Mouse (Mus musculus) intestine, embryonic 14.5 days (tissue): ENCODE data around the gene Snx4. TPM values are rescaled to one million over a fixed set of nuclear protein-coding genes. Genes with fewer than 3 reads are reported as not detected.
A peak's percentile ranks its signal among the peaks of the same experiment; 100 is the strongest.

ENCODE experiments used
- ATAC-seq: fragments of 200-750 bp; cut with Nextera tagmentation; replicated peaks from 2 replicates; pipeline ENCODE4 v1.8.0; 2017; ENCODE audit warnings: low read depth, moderate number of reproducible peaks, moderate TSS enrichment, moderate library complexity; ENCODE audit not compliant: low FRiP score, low TSS enrichment
- DNase-seq: peaks from one replicate; pipeline ENCODE4 v3.0.0-alpha.2; 2018; ENCODE audit warnings: low spot score
- H3K27ac ChIP-seq: fragments of 300-500 bp; sonication (generic); 2 replicates; pipeline ENCODE4 v1.5.1; 2014; ENCODE audit warnings: low read depth, mild to moderate bottlenecking, control low read depth
- H3K27me3 ChIP-seq: fragments of 300-500 bp; sonication (generic); replicated peaks from 2 replicates; pipeline ENCODE4 v1.6.1; 2014; ENCODE audit warnings: low read length, control low read depth; ENCODE audit not compliant: control insufficient read depth, insufficient read depth
- H3K36me3 ChIP-seq: fragments of 300-500 bp; sonication (generic); 2 replicates; pipeline ENCODE4 v1.6.1; 2014; ENCODE audit warnings: low read length, control low read depth; ENCODE audit not compliant: control insufficient read depth, insufficient read depth
- H3K4me1 ChIP-seq: fragments of 300-500 bp; sonication (generic); replicated peaks from 2 replicates; pipeline ENCODE4 v1.6.1; 2014; ENCODE audit warnings: low read length, control low read depth, mixed read lengths; ENCODE audit not compliant: control insufficient read depth, insufficient read depth
- H3K4me2 ChIP-seq: fragments of 300-500 bp; sonication (generic); 2 replicates; pipeline ENCODE4 v1.6.1; 2014; ENCODE audit warnings: low read length
- H3K4me3 ChIP-seq: fragments of 300-500 bp; sonication (generic); 2 replicates; pipeline ENCODE4 v1.5.1; 2014; ENCODE audit warnings: low read depth, low read length, control low read depth, mixed read lengths
- H3K9ac ChIP-seq: fragments of 300-500 bp; sonication (generic); 2 replicates; pipeline ENCODE4 v1.6.1; 2014; ENCODE audit warnings: mild to moderate bottlenecking, low read length
- H3K9me3 ChIP-seq: fragments of 300-500 bp; sonication (generic); 2 replicates; pipeline ENCODE4 v1.6.1; 2016; ENCODE audit warnings: low read length, control low read depth; ENCODE audit not compliant: control insufficient read depth
- WGBS: fragments of 180-500 bp; shearing (Covaris S2); extraction: QIAGEN DNeasy Blood & Tissue Kit; methylation state at CpG from one replicate; pipeline ENCODE4 v1.1.7; 2014; 5-methylcytosine and 5-hydroxymethylcytosine counted together
- polyA plus RNA-seq: library from polyadenylated mRNA; unstranded; fragments of >200 nt; fragmentation: Nextera tagmentation; extraction: Ambion mirVana; gene quantifications from 2 replicates; pipeline ENCODE4 v1.2.1, GENCODE M21; 2014

Snx4 gene
- polyA plus RNA-seq, 1 experiment from 2014 or later, result 78.4 TPM

DNA sequence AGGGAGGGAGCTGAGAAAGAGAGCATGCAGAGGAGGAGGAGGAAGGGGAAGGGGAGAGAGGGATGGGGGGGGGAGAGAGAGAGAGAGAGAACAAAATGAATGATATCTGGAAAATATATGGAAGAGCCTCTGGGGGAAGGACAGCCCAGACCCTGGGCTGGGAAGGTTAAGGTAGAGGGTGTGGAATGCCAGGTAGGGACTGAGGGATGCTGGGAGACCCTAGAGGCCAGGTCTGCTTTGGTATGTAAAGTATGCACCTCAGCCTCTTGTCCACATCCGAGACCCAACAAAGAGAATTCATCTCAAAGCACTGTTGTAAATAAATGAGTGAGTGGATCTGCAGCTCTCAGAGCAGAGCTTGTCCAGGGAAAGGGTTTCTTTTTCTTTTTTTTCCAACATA lies 91.1 kb downstream of the Snx4 start:
- no peaks in the 10 kb centered on the region for H3K9me3 ChIP-seq
- H3K36me3 ChIP-seq, result no peaks in the 10 kb centered on the region
- 50% methylated on average over 1 of the region's 1 CpGs for WGBS
- ATAC-seq, result no peak
- no peak overlapping the region for H3K4me3 ChIP-seq
- no peak overlapping the region for H3K4me2 ChIP-seq
- H3K27me3 ChIP-seq, result no peaks in the 10 kb centered on the region
- no peak for DNase-seq
- no peak overlapping the region for H3K27ac ChIP-seq
- peaks cover 9% of the 10 kb centered on the region for H3K4me1 ChIP-seq
- no peak overlapping the region for H3K9ac ChIP-seq

DNA sequence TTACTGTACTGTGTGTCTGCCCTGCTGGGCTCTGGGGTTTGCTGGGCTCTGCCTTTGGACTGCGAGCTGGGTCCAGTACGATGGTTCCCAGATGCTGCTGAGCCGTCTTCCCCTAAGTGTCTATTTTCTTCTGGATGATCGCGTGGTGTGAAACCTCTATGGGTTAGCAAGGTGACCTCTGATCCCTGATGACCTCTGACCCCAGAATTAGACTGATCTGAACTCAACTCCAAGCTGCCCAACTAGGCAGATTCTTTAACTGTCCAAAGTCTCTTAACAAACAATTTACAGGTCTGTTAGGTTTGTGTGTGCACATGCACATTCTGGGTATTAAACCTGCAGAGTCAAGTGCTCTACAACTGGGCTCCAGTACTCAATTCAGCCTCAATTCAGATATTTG lies 91.9 kb downstream of the Snx4 start:
- WGBS, result 54% methylated on average over 5 of the region's 5 CpGs
- Histone ChIP-seq H3K9me3 (no peaks in the 10 kb centered on the region), H3K4me2 (no peak overlapping the region), H3K36me3 (no peaks in the 10 kb centered on the region), H3K4me1 (peaks cover 5% of the 10 kb centered on the region), H3K27me3 (no peaks in the 10 kb centered on the region), H3K9ac (no peak overlapping the region), H3K4me3 (no peak overlapping the region), H3K27ac (no peak overlapping the region)
- ATAC-seq, result no peak
- DNase-seq, result no peak

DNA sequence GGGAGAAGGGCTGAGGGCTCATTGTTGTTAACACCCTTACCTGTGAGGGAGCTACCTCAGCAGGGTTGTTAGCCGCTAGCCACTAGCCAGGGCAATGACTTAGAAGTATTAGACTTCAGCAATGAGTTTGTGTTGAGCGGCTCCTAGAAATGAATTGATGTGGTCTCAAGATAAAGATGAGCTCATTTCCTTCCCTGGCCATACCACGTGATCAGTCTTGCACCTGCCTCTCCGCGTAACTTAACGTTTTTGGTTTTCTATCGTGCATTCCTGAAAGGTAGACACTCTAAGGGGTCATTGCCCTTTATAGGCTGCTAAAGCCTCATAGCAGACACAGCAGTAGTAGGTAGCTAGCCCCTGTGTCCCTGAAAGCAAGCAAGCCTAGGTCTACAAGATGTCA lies 92.4 kb downstream of the Snx4 start:
- Histone ChIP-seq H3K4me3 (no peak overlapping the region), H3K27ac (no peak overlapping the region), H3K36me3 (no peaks in the 10 kb centered on the region), H3K9me3 (no peaks in the 10 kb centered on the region), H3K27me3 (no peaks in the 10 kb centered on the region), H3K4me1 (peaks cover 5% of the 10 kb centered on the region), H3K4me2 (no peak overlapping the region), H3K9ac (no peak overlapping the region)
- ATAC-seq, result no peak
- no peak for DNase-seq
- 83% methylated on average over 7 of the region's 7 CpGs for WGBS

DNA sequence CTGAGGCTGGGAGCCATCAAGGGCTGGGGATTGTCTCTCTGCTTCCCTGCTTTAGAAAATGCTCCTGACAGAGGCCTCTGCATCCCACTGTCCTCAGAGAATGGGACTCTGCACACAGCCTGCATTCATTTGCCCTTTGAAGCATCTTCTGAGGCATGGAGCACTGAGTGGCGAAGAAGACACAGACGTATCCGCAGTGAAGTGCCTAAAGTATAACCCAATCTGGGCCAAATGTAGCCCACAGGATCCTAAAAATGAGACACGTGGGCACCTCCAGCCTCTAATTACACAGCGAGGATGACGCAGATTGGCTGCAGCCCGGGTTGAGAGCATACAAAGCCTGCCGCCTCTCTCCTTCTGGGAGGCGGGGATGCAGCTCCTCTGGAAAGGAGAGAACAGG lies 93.1 kb downstream of the Snx4 start:
- H3K9me3 ChIP-seq, result no peaks in the 10 kb centered on the region
- H3K36me3 ChIP-seq, result no peaks in the 10 kb centered on the region
- H3K27me3 ChIP-seq, result no peaks in the 10 kb centered on the region
- peaks cover 5% of the 10 kb centered on the region for H3K4me1 ChIP-seq
- WGBS, result 52% methylated on average over 9 of the region's 9 CpGs
- H3K4me2 ChIP-seq, result no peak overlapping the region
- no peak for DNase-seq
- no peak overlapping the region for H3K9ac ChIP-seq
- no peak overlapping the region for H3K4me3 ChIP-seq
- ATAC-seq, result no peak
- H3K27ac ChIP-seq, result no peak overlapping the region; the same call in 1 of the 2 replicates

DNA sequence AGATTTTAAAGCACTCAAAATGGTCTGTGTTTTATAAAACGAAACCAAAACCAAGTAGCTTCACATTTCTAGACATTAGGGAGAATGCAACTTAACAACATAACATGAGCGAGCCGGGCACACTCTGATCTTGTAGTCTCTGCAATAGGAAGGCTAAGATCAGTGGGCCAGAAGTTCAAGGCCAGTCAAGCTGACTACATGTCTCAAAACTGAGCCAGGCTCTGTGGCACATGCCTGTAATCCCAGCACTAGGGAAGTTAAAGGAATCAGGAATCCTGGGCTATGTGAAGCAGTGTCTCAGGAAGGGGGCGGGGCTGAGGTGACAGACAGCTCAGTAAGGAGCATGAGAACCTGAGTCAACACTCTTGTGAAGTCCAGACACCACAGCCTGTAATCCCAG lies 93.6 kb downstream of the Snx4 start:
- Histone ChIP-seq H3K9me3 (no peaks in the 10 kb centered on the region), H3K27me3 (no peaks in the 10 kb centered on the region), H3K36me3 (no peaks in the 10 kb centered on the region), H3K4me3 (no peak overlapping the region), H3K27ac (no peak overlapping the region), H3K4me1 (peaks cover 5% of the 10 kb centered on the region), H3K9ac (no peak overlapping the region), H3K4me2 (no peak overlapping the region)
- DNase-seq (no peak), ATAC-seq (no peak)
- 76% methylated on average over 4 of the region's 4 CpGs for WGBS

DNA sequence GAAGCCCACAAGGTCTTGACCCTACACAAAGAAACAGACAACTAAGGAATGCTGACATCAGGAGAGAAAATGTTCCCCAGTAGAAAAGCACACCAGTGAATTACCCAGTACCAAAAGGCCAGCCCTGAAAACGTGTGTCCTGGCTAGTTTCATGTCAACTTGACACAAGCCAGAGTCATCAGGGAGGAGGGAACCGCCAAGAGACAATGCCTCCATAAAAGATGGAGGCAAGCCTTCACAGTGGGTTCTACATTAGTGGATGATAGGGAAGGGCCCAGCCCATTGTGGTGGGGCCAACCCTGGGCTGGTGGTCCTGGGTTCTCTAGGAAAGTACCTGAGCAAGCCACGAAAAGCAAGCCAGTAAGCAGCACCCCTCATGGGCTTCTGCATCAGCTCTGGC lies 95.1 kb downstream of the Snx4 start:
- peak; percentile 54 for DNase-seq
- 19% methylated on average over 3 of the region's 3 CpGs for WGBS
- H3K4me1 ChIP-seq, result peaks cover 5% of the 10 kb centered on the region
- H3K9ac ChIP-seq, result no peak overlapping the region
- H3K36me3 ChIP-seq, result no peaks in the 10 kb centered on the region
- H3K4me3 ChIP-seq, result no peak overlapping the region
- H3K27ac ChIP-seq, result peak overlapping the region; percentile 62
- ATAC-seq, result 0 out of 2 replicates have a peak, but pooled peaks have one; percentile 55
- H3K9me3 ChIP-seq, result no peaks in the 10 kb centered on the region
- no peaks in the 10 kb centered on the region for H3K27me3 ChIP-seq
- no peak overlapping the region for H3K4me2 ChIP-seq

DNA sequence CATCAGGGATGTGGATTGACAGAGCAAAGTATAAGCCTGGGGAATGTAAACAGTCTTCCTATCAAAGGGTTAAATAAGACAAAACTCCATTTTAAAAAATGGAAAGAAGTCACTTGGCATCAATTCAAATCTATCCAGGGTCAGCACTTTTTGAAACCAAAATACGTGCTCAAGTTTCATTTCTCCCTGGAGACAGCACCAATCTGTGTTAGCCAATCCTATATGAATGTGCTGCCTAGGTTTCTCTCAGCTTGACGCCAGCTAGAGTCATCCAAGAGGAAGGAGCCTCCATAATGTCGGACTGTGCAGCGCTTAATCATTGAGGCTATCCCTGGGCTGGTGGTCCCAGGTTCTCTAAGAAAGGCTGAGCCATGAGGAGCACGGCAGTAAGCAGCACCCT lies 95.9 kb downstream of the Snx4 start:
- 59% methylated on average over 5 of the region's 5 CpGs for WGBS

More for the DNA sequence above, 95.9 kb downstream of the Snx4 start:
- Histone ChIP-seq H3K4me3 (no peak overlapping the region), H3K4me1 (peaks cover 5% of the 10 kb centered on the region), H3K36me3 (no peaks in the 10 kb centered on the region), H3K27ac (peak overlapping the region; percentile 62; the same call in 1 of the 2 replicates), H3K9me3 (no peaks in the 10 kb centered on the region), H3K9ac (no peak overlapping the region), H3K27me3 (no peaks in the 10 kb centered on the region), H3K4me2 (no peak overlapping the region)
- no peak for ATAC-seq
- DNase-seq, result no peak

Other genes with a start within 250 kb of the Snx4 start
- 1.2 and 2.8 TPM in 2 replicates for gene Iqcg, start 195.2 kb upstream of the Snx4 start, polyA plus RNA-seq
- 1,142 and 1,206 TPM in 2 replicates for gene Rpl35a, start 195.0 kb upstream of the Snx4 start, polyA plus RNA-seq
- 3.3 and 4.1 TPM in 2 replicates for gene Lmln, start 188.9 kb upstream of the Snx4 start, polyA plus RNA-seq
- 14.9 and 18.9 TPM in 2 replicates for gene Osbpl11, start 66.4 kb upstream of the Snx4 start, polyA plus RNA-seq
- gene Zfp148, start 129.4 kb downstream of the Snx4 start, polyA plus RNA-seq, result 47.3 and 52.5 TPM in 2 replicates